Mouse (Mus musculus): ENCODE data around the gene Supt6.

Supt6 gene

DNA sequence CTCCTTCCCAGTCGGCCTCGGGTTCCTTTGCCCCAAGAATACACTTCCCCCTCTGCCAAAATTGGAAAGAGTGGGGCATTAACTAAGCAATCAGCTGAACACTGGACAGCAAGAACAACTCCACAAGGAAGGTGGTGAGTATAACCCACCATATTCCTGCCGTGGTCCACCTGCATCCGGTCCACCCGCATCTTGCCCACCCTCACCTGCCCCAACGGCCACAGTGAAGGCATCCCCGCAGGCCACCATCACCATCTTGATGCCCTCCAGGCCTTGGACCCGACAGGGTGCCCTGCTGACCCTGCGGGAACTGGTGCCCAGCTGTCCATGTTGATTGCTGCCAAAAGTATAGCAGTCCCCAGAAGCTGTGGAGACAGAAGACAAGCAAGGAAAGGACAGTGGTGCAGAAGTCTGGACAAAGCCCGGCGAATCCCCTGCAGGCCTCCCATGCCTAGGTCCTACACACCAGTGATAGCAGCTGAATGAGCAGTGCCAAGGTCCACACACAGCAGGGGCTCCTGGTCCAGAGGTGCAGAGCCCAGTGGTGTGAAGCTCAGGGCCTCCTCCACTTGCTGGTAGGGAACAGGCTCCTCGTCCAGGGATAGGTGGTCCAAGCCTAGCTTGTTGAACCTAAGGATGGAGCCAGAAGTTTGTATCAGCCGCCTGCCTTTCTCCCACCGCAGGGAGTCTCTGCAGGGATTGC lies 78.4 kb downstream of the Supt6 start:
- WGBS = 92% methylated on average over 14 of the region's 14 CpGs

DNA sequence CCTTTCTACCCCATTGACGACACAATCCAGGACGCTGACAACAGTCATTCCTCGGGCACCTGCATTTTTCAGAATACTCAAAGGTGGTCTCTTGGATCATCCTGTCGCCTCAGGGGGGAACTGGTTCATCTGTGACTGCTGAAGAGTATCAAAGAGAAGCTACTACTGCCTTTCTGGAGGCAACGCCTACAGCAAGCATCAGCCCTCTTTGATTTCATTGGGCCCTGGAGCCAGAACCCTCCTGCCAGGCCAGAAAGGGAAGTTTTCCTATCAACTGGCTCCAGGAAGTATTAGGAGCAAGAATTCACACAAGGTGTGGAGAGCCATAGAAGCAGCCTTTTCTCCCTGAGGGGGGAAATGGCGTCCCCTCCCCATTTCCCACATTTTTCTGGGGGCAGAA lies 79.1 kb downstream of the Supt6 start:
- WGBS = 92% methylated on average over 6 of the region's 6 CpGs

DNA sequence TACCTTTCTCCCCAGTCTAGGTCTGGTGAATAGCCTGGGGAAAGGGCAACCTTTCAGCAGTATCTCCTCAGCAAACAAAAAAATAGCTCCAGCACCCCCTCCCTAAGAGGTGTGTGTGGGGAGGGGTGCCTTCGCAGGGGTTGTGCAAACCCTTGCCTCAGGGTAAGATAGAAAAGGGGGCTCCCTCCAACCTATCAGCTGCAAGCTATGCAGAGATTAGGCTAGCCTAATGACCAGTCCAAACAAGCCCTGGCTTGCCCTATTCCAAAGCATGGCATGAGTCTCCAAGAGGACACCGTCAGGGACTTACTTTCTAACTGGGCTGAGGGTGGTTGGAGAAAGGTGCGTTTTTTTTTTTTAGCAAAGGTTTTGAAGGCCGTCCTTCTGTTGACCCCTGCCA lies 79.6 kb downstream of the Supt6 start:
- 70% methylated on average over 4 of the region's 4 CpGs for WGBS

DNA sequence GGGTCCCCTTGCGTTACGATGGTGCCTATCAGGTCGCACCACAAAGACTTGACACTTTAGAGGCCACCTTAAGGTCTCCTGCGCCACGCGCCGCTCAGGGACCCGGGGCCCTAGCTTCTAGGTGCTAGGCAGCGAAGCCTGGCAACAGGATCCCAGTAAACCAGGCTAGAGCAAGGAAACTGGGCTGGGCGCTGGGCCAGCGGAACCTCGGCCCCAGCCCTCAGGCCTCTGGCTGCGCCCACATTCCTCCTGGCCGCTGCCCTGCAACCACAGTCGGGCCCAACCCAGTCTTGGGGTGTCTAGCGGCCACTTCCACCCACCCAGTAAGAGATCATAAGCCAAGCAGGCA lies 80.1 kb downstream of the Supt6 start:
- WGBS = 3% methylated on average over 16 of the region's 16 CpGs

DNA sequence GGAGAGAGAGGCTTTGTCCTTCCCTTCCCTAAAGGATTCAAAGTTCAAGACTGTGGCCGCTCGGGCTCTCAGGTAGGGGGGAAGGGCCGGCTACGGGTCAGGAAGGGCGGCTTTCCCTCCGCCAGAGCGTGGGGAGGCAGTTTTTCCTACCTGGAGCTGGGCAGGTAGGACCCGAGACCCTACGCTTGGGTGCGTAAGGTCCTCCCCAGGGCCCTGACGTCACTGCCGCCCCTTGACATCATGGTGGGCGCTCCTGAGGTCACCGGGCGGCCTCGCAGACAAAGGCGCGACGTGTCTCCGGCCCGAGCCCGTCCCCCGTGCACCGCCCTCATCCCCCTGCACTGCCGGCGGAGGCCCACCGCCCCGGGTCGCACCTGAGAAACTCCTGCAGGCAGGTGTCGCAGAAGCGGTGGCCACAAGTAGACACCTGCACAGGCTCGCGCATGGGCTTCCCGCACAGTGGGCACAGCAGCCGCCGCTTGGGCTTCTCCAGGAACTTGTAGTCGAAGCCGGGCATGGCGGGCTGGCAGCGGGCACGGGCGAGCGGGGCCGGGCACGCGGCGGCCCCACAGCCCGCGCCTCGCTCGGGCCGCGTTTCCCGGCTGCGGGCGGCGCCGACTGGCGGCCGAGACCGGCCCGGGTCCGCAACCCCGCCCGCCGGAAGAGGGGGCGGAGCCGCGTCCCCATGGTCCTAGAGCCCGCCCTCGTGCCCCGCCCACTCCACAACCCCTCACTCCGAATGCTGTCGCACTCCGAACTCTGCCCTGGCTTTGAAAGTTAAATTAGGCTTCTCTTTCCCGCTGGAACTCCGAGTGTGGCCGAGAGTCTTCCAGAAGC lies 80.6 kb downstream of the Supt6 start, which contains the start of gene Traf4:
Gene Traf4 (minus strand): TSS at position 666 of the 837 bp plus-strand sequence.
- WGBS = under 1% methylated on average over 77 of the region's 78 CpGs

DNA sequence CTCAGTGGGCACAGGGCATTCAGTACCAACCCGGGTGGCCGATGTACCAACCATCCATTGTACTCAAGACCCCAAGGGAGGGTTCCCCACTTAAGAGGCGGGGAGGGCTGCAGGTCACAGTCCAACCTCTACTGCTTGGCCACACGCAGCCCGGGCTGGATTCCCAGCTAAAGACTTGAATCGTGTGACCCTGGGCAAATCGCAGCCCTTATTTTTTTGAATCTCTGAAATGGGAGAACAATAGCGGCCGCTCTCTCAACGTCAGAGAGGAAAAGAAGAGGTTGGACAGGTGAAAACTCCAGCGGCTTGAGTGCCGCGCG lies 81.2 kb downstream of the Supt6 start:
- 1% methylated on average over 14 of the region's 14 CpGs for WGBS

DNA sequence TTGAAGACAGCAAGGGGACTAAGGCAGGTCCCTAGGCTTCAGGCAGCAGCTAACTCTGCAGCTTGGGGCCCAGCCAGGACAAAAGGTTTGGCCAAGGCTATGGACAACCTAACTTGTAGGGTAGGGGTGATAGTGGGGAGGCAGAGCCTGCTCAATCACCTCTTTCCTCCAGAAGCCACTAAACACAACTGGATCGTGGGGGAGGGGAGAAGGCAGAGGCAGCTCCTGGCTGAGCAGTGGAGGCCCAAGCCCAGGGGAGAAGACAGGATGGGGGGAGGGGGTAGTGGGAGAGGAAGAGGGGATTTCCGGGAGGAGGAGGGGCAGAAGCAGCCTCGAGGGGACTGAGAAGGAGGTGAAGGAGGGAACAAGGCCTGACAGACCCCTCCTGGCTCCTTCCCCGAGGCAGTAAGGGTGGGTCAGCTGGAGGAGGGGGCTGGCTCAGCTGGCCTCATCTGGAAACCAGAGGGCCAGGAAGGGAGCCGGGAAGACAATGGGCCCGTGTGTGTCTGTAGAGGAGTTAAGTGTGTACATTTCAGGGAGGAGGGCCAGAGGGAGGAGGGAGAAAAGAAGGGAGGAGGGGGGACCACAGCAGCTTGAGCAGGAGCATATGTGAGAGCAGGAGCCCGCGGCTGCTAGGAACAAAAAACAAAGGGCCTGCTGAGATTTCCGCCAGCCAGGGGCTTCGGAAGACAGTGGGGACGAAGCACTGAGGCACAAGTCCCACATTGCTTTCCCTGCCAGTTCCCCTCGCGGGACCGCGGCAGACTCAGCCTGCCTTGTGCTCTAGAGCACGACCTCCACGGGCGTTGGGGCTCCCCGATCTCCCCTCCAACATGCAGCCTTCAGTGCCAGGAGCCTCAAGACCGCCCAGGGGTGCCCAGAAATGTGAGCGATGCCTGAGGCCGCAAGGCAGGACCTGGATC lies 81.8 kb downstream of the Supt6 start:
- 6% methylated on average over 22 of the region's 22 CpGs for WGBS

DNA sequence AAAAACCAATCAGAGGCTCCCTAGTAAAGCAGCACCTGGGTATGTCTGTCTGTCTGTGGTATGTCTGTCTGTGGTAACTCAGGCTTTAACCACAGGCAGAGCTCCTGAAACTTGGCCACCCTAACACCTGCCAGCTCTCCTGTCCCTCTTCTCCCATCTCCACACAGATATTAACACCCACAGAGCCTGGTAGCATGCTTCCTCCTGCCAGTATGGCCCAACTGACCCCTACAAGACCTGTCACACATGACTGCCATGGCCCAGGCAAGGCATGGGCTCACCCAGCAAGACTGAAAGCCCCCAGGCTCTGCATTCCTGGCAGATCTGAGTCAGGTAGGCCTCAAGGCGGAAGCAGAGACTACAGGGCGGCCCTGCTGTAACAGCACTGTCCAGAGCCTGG lies 82.7 kb downstream of the Supt6 start:
- 95% methylated on average over 2 of the region's 2 CpGs for WGBS

DNA sequence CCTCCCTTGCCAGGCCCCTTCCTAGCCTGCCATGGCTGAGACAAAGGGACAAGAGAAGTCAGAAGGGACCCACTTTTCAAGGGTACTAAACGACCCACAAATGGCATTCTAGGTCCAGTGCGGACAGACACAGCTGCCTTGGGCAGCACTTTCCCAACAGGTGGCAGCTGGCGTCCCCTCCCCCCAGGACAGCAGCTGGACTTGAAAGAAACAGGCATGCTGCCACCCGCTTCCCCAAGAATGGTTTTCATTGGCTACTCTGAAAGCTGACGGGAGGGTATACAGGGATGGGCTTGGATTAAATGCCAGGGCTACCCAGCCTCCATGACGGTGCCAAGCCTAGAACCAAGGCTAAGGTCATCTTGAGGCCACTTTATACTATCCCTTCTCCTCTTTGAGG lies 83.3 kb downstream of the Supt6 start:
- WGBS = 49% methylated on average over 6 of the region's 6 CpGs

DNA sequence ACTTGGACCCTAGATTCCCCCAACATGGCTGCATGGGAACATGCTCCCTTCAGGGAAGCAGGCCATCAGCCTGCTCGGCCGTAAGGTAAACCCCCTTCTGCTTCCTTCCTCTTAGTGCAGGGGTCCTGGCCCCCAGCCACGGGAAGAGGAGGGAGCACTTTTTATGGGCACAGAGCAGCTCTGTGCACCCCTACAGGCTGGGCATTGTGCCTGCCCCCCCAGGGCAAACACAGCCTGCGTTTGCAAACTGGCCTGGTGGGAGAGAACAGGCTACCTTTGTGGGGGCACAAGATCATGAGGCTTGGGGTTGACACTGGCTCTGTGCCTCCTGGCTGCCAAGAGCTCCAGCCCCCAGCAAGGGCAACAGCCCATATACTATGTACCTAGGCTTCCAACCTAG lies 83.8 kb downstream of the Supt6 start:
- WGBS = 37% methylated on average over 4 of the region's 4 CpGs

DNA sequence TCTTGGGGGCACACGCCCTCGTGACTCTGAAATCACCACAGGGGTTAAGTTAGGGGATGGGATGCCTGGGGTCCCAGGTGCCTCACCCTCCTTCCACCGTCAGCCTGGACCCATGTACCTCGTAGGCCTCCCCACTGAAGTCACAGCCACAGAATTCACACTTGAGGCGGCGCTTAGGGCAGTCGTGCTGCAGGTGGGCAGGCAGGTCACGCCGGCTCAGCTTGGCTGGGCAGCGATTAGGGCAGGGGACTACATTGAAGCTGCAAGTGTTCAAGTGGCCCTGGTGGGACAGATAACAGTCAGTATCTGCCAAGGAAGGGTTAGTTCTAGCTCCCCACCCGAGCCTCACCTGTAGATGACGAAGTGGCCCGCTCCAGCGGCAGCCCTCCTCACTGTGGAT lies 84.6 kb downstream of the Supt6 start:
- 90% methylated on average over 14 of the region's 14 CpGs for WGBS

DNA sequence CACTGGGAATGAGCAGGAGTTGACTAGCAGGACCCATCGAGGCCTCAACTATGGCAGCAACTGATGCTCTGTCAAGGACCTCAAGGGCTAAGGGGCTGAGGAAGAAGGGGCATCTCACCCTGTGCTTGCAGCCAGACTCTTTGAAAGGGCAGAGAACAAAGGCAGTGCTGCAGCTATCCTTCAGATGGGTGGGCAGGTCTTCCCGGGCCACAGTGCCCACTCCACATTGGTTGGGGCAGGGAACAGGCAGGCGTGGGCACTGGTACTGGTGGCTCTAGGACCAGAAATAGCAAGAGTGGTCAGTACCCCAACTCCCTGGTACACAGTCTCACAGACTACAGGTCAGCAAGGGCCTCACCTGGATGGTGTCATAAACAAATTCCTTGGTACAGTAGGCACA lies 85.1 kb downstream of the Supt6 start:
- WGBS = 80% methylated on average over 3 of the region's 3 CpGs

DNA sequence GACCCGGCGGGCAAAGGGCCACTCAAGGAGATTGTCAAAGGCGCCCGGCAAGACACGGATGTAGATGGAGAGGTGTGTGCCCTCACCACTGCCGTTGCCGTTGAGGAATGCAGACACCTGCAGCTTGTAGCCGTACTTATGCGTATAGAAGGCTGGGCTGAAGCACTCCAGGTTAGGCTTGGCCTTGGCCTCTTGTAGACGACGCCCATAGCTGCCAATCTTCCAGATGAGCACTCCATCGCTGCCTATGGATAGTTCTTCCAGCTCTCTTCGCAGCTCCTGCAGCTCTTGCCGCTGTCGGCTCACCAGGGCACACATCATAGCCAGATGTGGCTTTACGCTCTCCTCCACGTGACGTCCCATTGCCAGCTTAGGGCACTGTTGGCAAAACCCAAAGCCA lies 85.6 kb downstream of the Supt6 start:
- 85% methylated on average over 18 of the region's 18 CpGs for WGBS

DNA sequence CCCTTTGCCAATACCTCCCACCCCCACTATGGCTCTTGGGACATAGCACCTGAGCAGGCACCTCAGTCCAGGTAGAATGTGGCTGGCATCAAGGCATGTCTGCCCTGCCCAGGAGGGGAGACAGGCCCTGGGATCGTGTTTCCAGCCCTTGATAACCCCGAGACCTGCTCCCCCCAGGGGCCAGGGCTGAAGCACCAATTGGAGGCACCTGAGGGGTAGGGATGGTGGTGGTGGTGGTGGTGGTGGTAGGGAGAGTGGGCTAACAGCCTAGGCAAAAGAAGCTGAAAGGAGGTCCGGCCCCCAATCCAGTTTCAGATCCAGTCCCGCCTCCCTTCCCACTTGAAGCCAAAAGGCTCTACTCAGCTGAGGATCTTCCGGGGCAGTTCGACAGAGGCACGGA lies 86.2 kb downstream of the Supt6 start:
- WGBS = 71% methylated on average over 7 of the region's 7 CpGs

DNA sequence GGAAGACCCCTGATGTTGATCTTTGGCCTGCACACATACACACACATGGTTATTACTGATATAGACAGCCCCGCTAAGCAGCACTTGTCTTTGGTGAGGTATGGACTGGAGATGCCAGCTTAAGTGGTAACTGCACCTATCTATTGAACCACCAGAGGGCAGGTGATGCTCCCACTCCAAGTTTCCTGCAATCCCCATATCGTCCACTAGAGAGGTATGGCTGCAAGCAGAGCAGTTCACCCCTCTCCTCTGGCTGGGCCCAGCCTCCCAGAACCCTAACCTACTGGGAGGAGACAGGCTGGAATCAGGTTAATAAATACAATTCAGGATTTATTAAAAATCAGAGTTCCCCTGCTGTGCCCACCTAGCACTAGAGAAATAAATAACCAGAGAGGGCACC lies 86.7 kb downstream of the Supt6 start:
- 11% methylated on average over 2 of the region's 2 CpGs for WGBS
